Mouse (Mus musculus) leukemia stem cell, adult 10-12 weeks (primary cell): Measurements from ENCODE around the gene Rasa1. TPM values are rescaled to one million over a fixed set of nuclear protein-coding genes. Genes with fewer than 3 reads are reported as not detected.

Experiments used
- polyA plus RNA-seq: library from polyadenylated mRNA; stranded (reverse); fragments of >175 nt; gene quantifications from 2 replicates; pipeline ENCODE4 v1.2.3, GENCODE M21; 2012; ENCODE audit warnings: low replicate concordance

The Rasa1 gene
- 3.3 and 4.4 TPM in 2 replicates for polyA plus RNA-seq

DNA sequence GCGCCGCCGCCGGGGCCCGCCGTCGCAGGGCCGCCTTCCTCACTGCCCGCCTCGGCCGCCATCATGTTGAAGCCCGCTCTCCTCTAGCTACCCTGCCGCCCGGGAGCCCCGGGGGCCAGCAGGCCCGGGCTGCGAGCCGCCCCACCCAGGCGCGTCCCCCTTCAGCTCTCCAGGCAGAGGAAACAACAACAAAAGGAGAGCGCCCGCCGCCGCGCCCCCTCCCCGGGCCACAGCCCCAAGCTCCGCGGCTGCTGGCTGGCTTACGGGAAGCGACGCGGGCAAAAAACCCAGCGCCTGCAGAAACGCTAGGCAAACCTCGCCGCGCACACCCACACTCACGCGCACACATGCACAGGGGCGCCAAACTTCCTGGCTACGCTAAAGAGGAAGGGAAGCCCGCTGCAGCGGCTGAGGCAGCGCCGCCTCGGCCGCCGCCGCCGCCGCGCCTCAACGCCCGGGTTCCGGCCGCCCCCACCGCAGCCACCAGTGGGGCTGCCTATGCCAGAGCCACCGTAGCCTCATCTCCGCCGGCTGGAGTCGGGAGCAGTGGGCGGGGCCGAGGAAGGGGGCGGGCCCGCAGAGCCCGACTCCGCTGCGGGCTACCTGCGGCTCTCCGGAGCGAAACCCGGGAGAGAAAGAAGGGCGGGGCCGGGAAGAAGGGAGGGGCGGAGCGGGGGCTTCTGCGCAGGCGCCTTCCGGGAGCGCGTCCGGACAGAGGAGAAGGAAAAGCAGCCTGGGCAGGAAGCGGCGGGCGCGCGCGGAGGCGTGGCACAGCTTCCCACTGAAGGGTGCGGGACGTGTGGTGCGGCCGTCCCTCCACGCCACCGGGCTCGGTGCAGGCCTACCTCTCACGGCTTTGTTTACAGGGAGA is at the start of gene Rasa1:
Gene Rasa1, minus strand, starts transcription at position 288 of the 871 bp plus-strand sequence.

DNA sequence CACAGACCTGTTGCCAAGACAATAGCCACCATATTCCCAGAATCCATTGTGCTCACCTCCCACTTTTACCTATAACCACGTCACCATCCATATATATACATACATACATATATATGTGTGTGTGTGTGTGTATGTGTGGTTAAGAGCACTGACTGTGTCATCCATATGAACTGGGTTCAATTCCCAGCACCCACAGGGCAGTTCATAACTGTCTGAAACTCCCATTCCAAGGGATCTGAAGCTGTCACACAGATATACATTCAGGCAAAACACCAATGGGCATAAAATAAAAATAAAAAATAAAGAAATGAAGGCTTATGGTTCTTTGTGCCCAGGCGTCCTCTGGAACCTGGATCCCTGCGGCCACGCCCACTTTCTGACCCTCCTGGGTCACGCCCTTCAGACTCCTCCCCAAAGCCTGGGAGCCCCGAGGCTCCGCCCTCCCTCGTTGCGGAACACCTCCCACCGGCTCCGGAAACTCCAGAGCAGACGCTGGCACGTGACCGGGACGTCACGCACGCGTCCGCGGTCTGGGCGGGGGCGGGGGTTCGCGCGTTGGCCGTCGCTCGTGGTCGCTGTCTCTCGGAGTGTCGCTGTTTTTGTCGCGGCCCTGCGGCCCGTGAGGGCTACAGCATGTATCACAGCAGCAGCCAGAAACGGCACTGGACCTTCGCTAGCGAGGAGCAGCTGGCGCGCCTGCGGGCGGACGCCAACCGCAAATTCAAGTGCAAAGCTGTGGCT is 99.9 kb downstream of the Rasa1 start, which contains the start of gene Ccnh:
Gene Ccnh, plus strand, starts transcription at position 506 of the 741 bp plus-strand sequence.

Other genes starting within 250 kb of the Rasa1 start
- gene Ccnh, start 99.7 kb downstream of the Rasa1 start, polyA plus RNA-seq: 13.0 and 23.5 TPM in 2 replicates